Mouse (Mus musculus) brain, embryonic 14.5 days (tissue): ENCODE measurements around the gene Exosc2.

Experiments
- CTCF ChIP-seq: fragments of 200-500 bp; IDR thresholded peaks from 2 replicates; pipeline ENCODE4 v1.5.1; 2012; ENCODE audit warnings: inconsistent platforms, mild to moderate bottlenecking, moderate library complexity, borderline replicate concordance; ENCODE audit not compliant: insufficient read depth, insufficient read length; ENCODE audit errors: extremely low read depth
- POLR2A ChIP-seq: fragments of 200-500 bp; IDR thresholded peaks from 2 replicates; pipeline ENCODE4 v1.6.1; 2012; ENCODE audit warnings: mild to moderate bottlenecking, inconsistent platforms, borderline replicate concordance; ENCODE audit not compliant: poor library complexity, insufficient read depth, insufficient read length, severe bottlenecking; ENCODE audit errors: extremely low read depth

DNA sequence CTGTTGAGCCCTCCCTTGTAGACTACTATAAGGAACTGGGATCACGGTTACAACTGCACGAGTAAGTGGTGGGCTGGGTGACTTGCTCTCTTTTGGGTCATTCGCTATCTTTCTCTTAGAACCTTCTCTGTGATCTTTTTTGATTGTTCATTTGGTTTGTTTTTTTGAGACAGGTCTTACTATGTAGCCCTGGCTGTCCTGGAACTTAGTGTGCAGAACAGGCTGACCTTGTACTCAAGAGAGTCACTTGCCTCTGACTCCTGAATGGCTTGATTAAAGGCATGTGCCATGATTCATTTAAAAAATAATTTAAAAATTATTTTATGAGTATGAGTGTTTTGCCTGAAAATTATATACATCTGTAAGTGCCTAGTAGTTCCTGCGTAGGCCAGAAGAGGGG is 44.3 kb downstream of the Exosc2 start:
- TF ChIP-seq CTCF (no peak), POLR2A (no peak)
